Mouse (Mus musculus): ENCODE measurements around the gene Ksr1.

DNA sequence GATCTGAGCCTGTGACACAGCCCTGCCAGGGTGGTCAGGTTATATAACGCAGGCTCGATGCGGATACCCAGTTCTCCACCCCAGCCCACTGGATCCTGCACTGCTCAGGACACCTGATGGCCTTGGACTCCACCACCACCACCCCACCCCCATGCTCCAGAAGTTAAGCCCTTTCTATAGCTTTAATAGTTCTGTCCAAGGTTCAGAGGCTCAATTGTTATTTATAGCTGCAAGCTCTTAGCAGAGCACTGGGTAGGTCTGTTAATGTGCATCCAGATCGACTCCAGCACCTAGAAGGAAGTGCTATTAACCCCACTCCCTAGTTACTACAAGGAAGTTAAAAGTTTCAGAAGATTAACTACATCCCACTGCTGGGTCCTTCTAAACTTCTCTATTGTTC lies 11.5 kb upstream of the Ksr1 start:
- no peak for TF ChIP-seq MAX (IDR thresholded peaks at IDR 0.05; ENCODE audit: low read depth)
- TF ChIP-seq POLR2A (IDR thresholded peaks at IDR 0.05; ENCODE audit: insufficient read length, low read depth) = no peak
- TF ChIP-seq CEBPB (IDR thresholded peaks at IDR 0.05; ENCODE audit: insufficient read depth, poor library complexity, severe bottlenecking) = no peak
- no peak for TF ChIP-seq TCF12 (IDR thresholded peaks at IDR 0.05; ENCODE audit: insufficient read depth, poor library complexity, severe bottlenecking)
- TF ChIP-seq USF1 (IDR thresholded peaks at IDR 0.05; ENCODE audit: low read depth) = no peak
- no peak for TF ChIP-seq E2F4 (IDR thresholded peaks at IDR 0.05; ENCODE audit: insufficient read depth)
- TF ChIP-seq POLR2AphosphoS2 (IDR thresholded peaks at IDR 0.05; ENCODE audit: insufficient read length, low read depth) = no peak
- TF ChIP-seq REST (IDR thresholded peaks at IDR 0.05; ENCODE audit: insufficient read depth, insufficient read length) = no peak
